Mouse (Mus musculus): ENCODE measurements around the gene Fancm. TPM values are rescaled to one million over a fixed set of nuclear protein-coding genes. Genes with fewer than 3 reads are reported as not detected.
"Not testable (repeated sequence)": the region's sequence is repeated elsewhere in the genome, so short reads cannot be mapped to it uniquely, and the experiment has no call there.

Gene Fancm
- polyA plus RNA-seq, 1 experiment from 2014 or later: 11.5 TPM

DNA sequence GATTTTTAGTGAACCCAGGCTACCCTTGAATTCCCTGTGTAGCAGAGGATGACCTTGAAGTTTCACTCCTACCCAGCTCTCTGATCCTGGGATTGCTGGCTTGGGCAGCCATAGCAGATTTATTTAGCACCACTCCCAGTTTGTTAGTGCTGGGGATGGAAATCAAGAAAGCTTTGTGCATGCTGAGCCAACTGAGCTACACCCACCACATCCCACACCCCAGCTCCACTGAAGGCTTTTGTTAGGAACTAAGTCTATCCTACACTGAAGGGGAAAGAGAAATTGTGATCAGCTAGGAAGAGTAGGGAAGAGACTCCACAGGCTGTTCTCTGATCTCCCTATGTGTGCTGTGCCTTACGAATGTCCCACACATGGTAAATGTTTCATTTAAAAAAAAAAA lies 37.4 kb downstream of the Fancm start:
- WGBS: 94% methylated on average over 1 of the region's 1 CpGs

DNA sequence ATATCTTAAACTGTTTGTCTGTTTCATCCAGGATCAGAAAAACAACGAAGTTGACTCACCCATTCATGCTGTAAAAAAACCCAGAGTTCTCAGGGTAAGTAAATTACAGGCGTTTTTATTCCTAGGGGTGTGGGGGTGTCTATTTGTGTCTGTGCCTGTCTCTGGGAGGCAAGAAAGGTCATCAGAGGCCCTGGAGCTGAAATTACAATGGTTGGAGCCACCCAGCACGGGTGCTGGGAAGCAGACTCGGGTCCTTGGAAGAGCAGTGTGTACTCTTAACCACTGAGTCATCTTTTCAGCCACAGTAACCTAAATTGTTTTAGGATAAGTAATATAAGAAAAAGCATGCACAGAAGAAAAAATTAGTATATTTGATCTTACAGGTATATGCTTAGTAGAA lies 38.5 kb downstream of the Fancm start:
- H3K27ac ChIP-seq: no peak overlapping the region
- ATAC-seq (ENCODE audit: low FRiP score) (no peak), DNase-seq (ENCODE audit: low spot score) (no peak)
- no peak overlapping the region for H3K9ac ChIP-seq
- no peaks in the 10 kb centered on the region for H3K9me3 ChIP-seq (ENCODE audit: control insufficient read depth, low read length)
- no peaks in the 10 kb centered on the region for H3K27me3 ChIP-seq (ENCODE audit: control insufficient read depth, insufficient read depth, low read length)
- H3K36me3 ChIP-seq (replicated peaks; ENCODE audit: control insufficient read depth, insufficient read depth): peaks cover 50% of the 10 kb centered on the region
- H3K4me3 ChIP-seq (replicated peaks; ENCODE audit: low read length): no peak overlapping the region
- no peak overlapping the region for H3K4me2 ChIP-seq (replicated peaks)
- H3K4me1 ChIP-seq (replicated peaks; ENCODE audit: control insufficient read depth, insufficient read depth, low read length): no peaks in the 10 kb centered on the region
- WGBS: 90% methylated on average over 4 of the region's 4 CpGs

More for the DNA sequence above, 37.4 kb downstream of the Fancm start:
- Histone ChIP-seq H3K4me1 (replicated peaks; ENCODE audit: control insufficient read depth, insufficient read depth, low read length) (no peaks in the 10 kb centered on the region), H3K27me3 (ENCODE audit: control insufficient read depth, insufficient read depth, low read length) (no peaks in the 10 kb centered on the region), H3K4me3 (replicated peaks; ENCODE audit: low read length) (no peak overlapping the region), H3K9ac (no peak overlapping the region), H3K9me3 (ENCODE audit: control insufficient read depth, low read length) (no peaks in the 10 kb centered on the region), H3K4me2 (replicated peaks) (no peak overlapping the region), H3K27ac (no peak overlapping the region), H3K36me3 (replicated peaks; ENCODE audit: control insufficient read depth, insufficient read depth) (peaks cover 39% of the 10 kb centered on the region)
- ATAC-seq (ENCODE audit: low FRiP score) (no peak), DNase-seq (ENCODE audit: low spot score) (no peak)

DNA sequence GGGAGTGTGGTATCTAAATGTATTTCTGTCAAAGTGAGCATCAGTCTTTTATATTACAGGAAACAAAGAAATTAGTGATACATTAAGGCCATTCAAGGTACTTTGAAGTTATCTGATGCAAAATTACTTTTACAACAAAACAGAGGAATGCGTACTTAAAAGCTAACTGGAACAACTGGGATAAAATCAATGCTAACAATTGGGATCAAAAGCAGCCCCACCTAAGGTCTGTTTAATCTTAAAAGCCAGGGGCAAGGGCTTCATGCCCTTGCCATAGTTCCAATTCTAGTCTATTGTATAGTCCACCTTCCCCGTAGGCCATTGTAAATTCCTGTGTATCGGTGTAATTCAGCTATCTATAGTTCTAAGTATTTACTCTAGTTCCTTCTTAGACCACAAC lies 39.6 kb downstream of the Fancm start:
- not testable (repeated sequence) for H3K4me3 ChIP-seq (replicated peaks; ENCODE audit: low read length); H3K27ac ChIP-seq; DNase-seq (ENCODE audit: low spot score); H3K4me2 ChIP-seq (replicated peaks); H3K9me3 ChIP-seq (ENCODE audit: control insufficient read depth, low read length); H3K9ac ChIP-seq; H3K4me1 ChIP-seq (replicated peaks; ENCODE audit: control insufficient read depth, insufficient read depth, low read length); ATAC-seq (ENCODE audit: low FRiP score); H3K27me3 ChIP-seq (ENCODE audit: control insufficient read depth, insufficient read depth, low read length)
- 100% methylated on average over 3 of the region's 3 CpGs for WGBS
- peaks cover 53% of the 10 kb centered on the region for H3K36me3 ChIP-seq (replicated peaks; ENCODE audit: control insufficient read depth, insufficient read depth)

DNA sequence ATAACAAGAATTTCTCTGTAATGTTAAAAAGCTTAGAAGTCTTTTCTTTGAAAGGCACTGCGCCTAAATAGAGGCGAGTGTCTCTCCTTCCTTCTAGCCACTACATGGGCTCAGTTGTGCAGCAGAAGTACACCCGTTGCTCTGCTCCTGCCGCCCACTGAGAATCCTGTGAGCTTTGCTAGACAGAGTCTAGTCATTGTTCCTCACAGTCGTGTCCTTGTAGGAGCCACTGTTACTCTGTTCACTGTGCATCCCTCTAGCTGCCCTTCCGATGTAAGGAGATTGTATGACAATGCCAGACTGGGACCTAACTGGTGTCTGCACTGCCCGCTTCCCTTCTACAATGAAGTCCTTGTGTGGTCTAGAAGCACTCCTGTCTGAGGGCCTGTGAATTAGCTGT lies 43.6 kb downstream of the Fancm start:
- Histone ChIP-seq H3K9me3 (ENCODE audit: control insufficient read depth, low read length) (no peaks in the 10 kb centered on the region), H3K4me2 (replicated peaks) (no peak overlapping the region), H3K4me3 (replicated peaks; ENCODE audit: low read length) (no peak overlapping the region), H3K27me3 (ENCODE audit: control insufficient read depth, insufficient read depth, low read length) (no peaks in the 10 kb centered on the region), H3K36me3 (replicated peaks; ENCODE audit: control insufficient read depth, insufficient read depth) (peaks cover 67% of the 10 kb centered on the region), H3K27ac (no peak overlapping the region), H3K4me1 (replicated peaks; ENCODE audit: control insufficient read depth, insufficient read depth, low read length) (no peaks in the 10 kb centered on the region), H3K9ac (no peak overlapping the region)
- no peak for ATAC-seq (ENCODE audit: low FRiP score)
- DNase-seq (ENCODE audit: low spot score): no peak
- WGBS: 82% methylated on average over 7 of the region's 7 CpGs

DNA sequence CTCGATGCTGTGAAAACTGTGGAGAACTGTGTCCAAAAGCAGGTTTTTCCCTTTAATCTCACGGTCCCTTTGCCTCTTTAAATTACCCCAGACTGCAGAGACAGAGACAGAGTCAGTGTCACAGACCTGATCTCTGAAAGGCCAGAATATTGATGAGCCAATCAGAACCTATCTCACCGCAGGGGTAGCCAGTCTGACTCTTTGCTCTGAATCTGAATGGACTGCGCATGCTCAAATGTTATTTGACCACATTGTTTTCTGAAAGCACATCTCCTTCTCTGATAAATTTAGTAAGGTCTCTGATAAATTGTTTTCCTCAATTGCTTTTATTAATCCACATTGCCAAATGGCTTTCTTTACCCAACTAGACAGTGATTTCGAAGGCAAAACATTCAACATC lies 44.0 kb downstream of the Fancm start:
- Histone ChIP-seq H3K4me3 (replicated peaks; ENCODE audit: low read length) (no peak overlapping the region), H3K9me3 (ENCODE audit: control insufficient read depth, low read length) (no peaks in the 10 kb centered on the region), H3K27me3 (ENCODE audit: control insufficient read depth, insufficient read depth, low read length) (no peaks in the 10 kb centered on the region), H3K27ac (no peak overlapping the region), H3K4me2 (replicated peaks) (no peak overlapping the region), H3K4me1 (replicated peaks; ENCODE audit: control insufficient read depth, insufficient read depth, low read length) (no peaks in the 10 kb centered on the region), H3K9ac (no peak overlapping the region), H3K36me3 (replicated peaks; ENCODE audit: control insufficient read depth, insufficient read depth) (peaks cover 66% of the 10 kb centered on the region)
- no peak for ATAC-seq (ENCODE audit: low FRiP score)
- 89% methylated on average over 5 of the region's 5 CpGs for WGBS
- DNase-seq (ENCODE audit: low spot score): no peak

DNA sequence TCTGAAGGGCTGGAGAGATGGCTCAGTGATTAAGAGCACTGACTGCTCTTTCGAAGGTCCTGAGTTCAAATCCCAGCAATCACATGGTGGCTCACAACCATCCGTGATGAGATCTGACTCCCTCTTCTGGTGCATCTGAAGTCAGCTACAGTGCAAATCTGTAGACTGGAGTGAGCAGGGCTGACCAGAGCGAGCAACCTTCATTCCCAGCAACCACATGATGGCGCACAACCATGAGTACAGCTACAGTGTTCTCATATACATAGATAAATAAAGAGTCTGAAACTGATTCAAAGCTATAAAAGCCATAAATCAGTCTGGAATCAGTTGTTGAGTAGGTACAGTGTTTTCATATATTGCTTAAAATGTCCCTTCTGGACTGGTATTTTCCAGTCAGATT lies 60.7 kb downstream of the Fancm start:
- 98% methylated on average over 4 of the region's 4 CpGs for WGBS
- H3K4me2 ChIP-seq (replicated peaks); H3K36me3 ChIP-seq (replicated peaks; ENCODE audit: control insufficient read depth, insufficient read depth); H3K9ac ChIP-seq; H3K4me3 ChIP-seq (replicated peaks; ENCODE audit: low read length); H3K9me3 ChIP-seq (ENCODE audit: control insufficient read depth, low read length); H3K27ac ChIP-seq; DNase-seq (ENCODE audit: low spot score); ATAC-seq (ENCODE audit: low FRiP score); H3K4me1 ChIP-seq (replicated peaks; ENCODE audit: control insufficient read depth, insufficient read depth, low read length); H3K27me3 ChIP-seq (ENCODE audit: control insufficient read depth, insufficient read depth, low read length): not testable (repeated sequence)

DNA sequence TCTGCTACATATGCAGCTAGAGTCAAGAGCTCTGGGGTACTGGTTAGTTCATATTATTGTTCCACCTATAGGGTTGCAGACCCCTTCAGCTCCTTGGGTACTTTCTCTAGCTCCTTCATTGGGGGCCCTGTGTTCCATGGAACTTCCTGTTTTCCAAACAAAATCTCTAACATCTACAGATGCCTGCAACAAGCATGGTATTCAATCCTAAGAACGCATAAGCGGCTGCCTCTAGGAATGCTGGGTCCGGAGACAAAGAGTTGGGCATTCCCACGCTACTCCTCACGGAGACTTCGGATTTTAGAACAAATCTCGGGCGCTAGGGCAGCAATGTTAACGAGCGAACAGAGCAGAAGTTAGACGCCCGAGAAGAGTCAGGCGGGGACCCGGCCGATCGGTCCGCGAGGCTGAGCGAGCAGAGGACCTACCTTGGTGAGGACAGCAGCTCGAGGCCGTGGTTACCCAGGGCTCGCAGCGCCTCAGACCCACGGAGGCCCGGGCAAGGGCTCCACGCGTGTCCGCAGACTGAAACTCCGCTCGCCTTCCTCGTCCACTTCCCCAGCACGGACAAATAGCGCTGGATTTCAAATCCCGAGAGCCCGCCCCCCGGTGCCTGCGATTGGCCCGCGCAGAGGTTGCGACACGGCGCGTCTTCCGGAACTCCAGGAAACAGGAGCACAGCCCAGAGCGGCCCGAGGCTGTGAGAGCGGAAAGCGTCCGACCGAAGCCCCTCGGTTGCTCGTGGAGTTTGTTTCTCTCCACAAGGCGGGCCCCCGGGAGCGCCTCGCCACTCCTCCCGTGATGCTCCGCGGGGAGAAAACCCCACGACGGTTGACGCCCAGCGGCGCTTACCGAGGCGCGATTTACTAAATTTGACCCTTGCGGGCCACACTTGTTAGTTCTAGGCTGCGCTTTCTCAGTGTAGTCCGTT lies 96.9 kb downstream of the Fancm start, which contains the start of gene Mis18bp1:
TSS of gene Mis18bp1 (minus strand) at position 584 of the 931 bp plus-strand sequence.
- H3K27me3 ChIP-seq (ENCODE audit: control insufficient read depth, insufficient read depth, low read length): no peaks in the 10 kb centered on the region
- H3K4me3 ChIP-seq (replicated peaks; ENCODE audit: low read length): peak within 1 kb of the TSS; percentile 60
- H3K4me2 ChIP-seq (replicated peaks): peak within 1 kb of the TSS; percentile 75
- under 1% methylated on average over 69 of the region's 70 CpGs for WGBS
- ATAC-seq (ENCODE audit: low FRiP score) (peak; percentile 99), DNase-seq (ENCODE audit: low spot score) (peak; percentile 93)
- 0 out of 2 replicates have a peak, but pooled peaks cover 2% of the 10 kb centered on the region for H3K4me1 ChIP-seq (replicated peaks; ENCODE audit: control insufficient read depth, insufficient read depth, low read length)
- H3K27ac ChIP-seq: peak within 1 kb of the TSS; percentile 93
- H3K9ac ChIP-seq: peak within 1 kb of the TSS; percentile 65
- H3K36me3 ChIP-seq (replicated peaks; ENCODE audit: control insufficient read depth, insufficient read depth): no peaks in the 10 kb centered on the region
- 0 out of 2 replicates have a peak, but pooled peaks cover 4% of the 10 kb centered on the region for H3K9me3 ChIP-seq (ENCODE audit: control insufficient read depth, low read length)

DNA sequence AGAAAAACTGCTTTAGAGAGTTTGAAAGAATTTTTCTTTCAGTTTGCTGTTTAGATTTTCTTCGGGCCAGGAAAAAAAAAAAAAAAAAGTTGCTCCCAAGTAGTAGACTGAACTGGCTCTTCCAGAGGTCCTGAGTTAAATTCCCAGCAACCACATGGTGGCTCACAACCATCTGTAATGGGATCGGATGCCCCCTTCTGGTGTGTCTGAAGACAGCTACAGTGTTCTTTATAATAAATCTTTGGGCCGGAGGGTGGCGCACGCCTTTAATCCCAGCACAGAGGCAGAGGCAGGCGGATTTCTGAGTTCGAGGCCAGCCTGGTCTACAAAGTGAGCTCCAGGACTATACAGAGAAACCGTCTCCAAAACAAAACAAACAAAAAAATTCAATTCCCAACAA lies 97.6 kb downstream of the Fancm start:
- H3K9ac ChIP-seq: peak overlapping the region; percentile 65

DNA sequence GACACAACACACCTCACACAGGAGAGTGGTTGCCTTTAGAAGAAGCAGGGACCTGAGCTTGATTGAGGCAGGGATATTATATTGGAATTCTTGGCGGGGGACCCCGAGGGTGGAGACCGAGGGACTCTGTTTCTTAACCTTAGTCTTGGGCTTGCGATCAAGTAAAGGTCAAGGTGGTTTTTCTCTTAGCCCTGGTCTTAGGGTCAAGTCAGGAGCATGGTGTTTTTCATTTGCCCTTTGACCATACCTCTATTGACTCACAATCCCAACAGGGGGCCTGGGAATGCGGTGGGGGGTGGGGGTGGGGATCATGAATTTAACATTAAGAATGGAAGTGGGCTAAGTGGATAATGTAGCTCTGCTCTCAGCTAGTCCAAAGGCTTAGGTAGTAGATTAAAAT lies 98.3 kb downstream of the Fancm start:
- WGBS: 89% methylated on average over 5 of the region's 5 CpGs
- H3K4me1 ChIP-seq (replicated peaks; ENCODE audit: control insufficient read depth, insufficient read depth, low read length): 0 out of 2 replicates have a peak, but pooled peaks cover 2% of the 10 kb centered on the region
- no peak overlapping the region for H3K4me2 ChIP-seq (replicated peaks)
- H3K27ac ChIP-seq: no peak overlapping the region
- no peaks in the 10 kb centered on the region for H3K9me3 ChIP-seq (ENCODE audit: control insufficient read depth, low read length)
- H3K27me3 ChIP-seq (ENCODE audit: control insufficient read depth, insufficient read depth, low read length): no peaks in the 10 kb centered on the region
- no peaks in the 10 kb centered on the region for H3K36me3 ChIP-seq (replicated peaks; ENCODE audit: control insufficient read depth, insufficient read depth)
- H3K9ac ChIP-seq: no peak overlapping the region
- no peak overlapping the region for H3K4me3 ChIP-seq (replicated peaks; ENCODE audit: low read length)
- ATAC-seq (ENCODE audit: low FRiP score) (no peak), DNase-seq (ENCODE audit: low spot score) (no peak)

More for the DNA sequence above, 97.6 kb downstream of the Fancm start:
- not testable (repeated sequence) for H3K9me3 ChIP-seq (ENCODE audit: control insufficient read depth, low read length); DNase-seq (ENCODE audit: low spot score); H3K4me1 ChIP-seq (replicated peaks; ENCODE audit: control insufficient read depth, insufficient read depth, low read length); H3K27me3 ChIP-seq (ENCODE audit: control insufficient read depth, insufficient read depth, low read length); H3K36me3 ChIP-seq (replicated peaks; ENCODE audit: control insufficient read depth, insufficient read depth)
- peak overlapping the region; percentile 60 for H3K4me3 ChIP-seq (replicated peaks; ENCODE audit: low read length)
- peak overlapping the region; percentile 93 for H3K27ac ChIP-seq
- peak; percentile 54 for ATAC-seq (ENCODE audit: low FRiP score)
- peak overlapping the region; percentile 75 for H3K4me2 ChIP-seq (replicated peaks)
- 30% methylated on average over 8 of the region's 8 CpGs for WGBS
